Mouse (Mus musculus): Measurements from ENCODE around the gene Tcte1. TPM values are rescaled to one million over a fixed set of nuclear protein-coding genes. Genes with fewer than 3 reads are reported as not detected.

Gene Tcte1
- polyA plus RNA-seq, 1 experiment from 2014 or later, result 0.14 TPM

- Histone ChIP-seq H3K27me3 (no peaks in the 10 kb centered on the region), H3K4me2 (no peak overlapping the region), H3K27ac (no peak overlapping the region), H3K9me3 (replicated peaks) (no peaks in the 10 kb centered on the region), H3K36me3 (peaks cover 19% of the 10 kb centered on the region), H3K4me3 (replicated peaks) (no peak overlapping the region), H3K4me1 (peaks cover 44% of the 10 kb centered on the region), H3K9ac (no peak overlapping the region)
- WGBS, result 56% methylated on average over 6 of the region's 6 CpGs
- no peak for ATAC-seq (replicated peaks; ENCODE audit: low FRiP score)
Observed at GRCm38 (mm10) chr17:45582715-45583355, 59.6 kb downstream of the Tcte1 start.

DNA sequence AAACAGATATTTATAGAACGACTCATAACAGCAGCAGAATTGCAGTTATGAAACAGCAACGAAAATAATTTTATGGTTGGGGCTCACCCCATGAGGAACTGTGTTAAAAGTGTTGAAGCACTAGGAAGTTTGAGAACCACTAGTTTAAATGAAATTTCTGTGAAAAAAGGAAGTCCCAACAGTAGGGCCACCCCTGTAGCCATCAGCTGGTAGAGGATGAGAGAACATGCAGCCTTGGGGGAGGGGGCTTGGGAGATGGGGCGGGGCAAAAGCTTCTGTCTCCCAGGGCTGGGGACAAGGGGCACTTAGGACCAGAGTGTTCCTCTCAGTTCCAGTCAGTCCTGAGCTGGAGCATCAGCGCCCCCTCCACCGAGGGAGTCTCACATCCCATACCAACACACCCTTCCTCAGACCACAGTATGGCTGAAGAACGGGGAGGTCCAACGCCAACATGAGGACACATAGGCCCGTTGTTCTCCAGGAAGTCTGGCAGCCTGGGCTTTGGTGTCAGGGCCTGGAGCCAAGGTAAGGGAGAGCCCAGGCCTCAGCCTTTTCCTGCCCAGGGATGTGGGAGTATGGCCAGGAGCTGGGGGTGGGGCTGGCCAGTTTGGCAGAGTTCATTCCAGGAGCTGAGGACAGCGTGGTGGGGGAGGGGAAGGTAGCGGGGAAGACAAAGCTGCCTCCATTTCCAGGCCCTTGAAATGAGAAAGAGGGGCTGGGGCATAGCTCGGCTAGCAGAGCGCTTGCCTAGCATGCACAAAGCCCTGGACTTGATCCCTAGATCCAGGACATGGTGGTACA lies 61.1 kb downstream of the Tcte1 start:
- Histone ChIP-seq H3K27ac (peak overlapping the region; percentile 90), H3K36me3 (peaks cover 33% of the 10 kb centered on the region), H3K4me3 (replicated peaks) (no peak overlapping the region), H3K9me3 (replicated peaks) (no peaks in the 10 kb centered on the region), H3K4me1 (peaks cover 36% of the 10 kb centered on the region), H3K4me2 (peak overlapping the region; percentile 30), H3K9ac (0 out of 2 replicates have a peak overlapping the region, but pooled peaks have one; percentile 14), H3K27me3 (no peaks in the 10 kb centered on the region)
- ATAC-seq (replicated peaks; ENCODE audit: low FRiP score), result peak; percentile 20; the same call in 1 of the 2 replicates
- 32% methylated on average over 12 of the region's 12 CpGs for WGBS

GRCm38 (mm10) chr17:45584939-45585678 lies 61.9 kb downstream of the Tcte1 start:
- Histone ChIP-seq H3K4me1 (peaks cover 36% of the 10 kb centered on the region), H3K4me2 (peak overlapping the region; percentile 30), H3K9ac (0 out of 2 replicates have a peak overlapping the region, but pooled peaks have one; percentile 14), H3K9me3 (replicated peaks) (no peaks in the 10 kb centered on the region), H3K27me3 (no peaks in the 10 kb centered on the region), H3K36me3 (peaks cover 40% of the 10 kb centered on the region), H3K27ac (peak overlapping the region; percentile 90), H3K4me3 (replicated peaks) (no peak overlapping the region)
- peak; percentile 55 for ATAC-seq (replicated peaks; ENCODE audit: low FRiP score)
- WGBS, result 15% methylated on average over 14 of the region's 14 CpGs

- Histone ChIP-seq H3K9ac (no peak overlapping the region), H3K9me3 (replicated peaks) (no peaks in the 10 kb centered on the region), H3K36me3 (peaks cover 40% of the 10 kb centered on the region), H3K4me2 (peak overlapping the region; percentile 13; the same call in 1 of the 2 replicates), H3K4me1 (peaks cover 38% of the 10 kb centered on the region), H3K4me3 (replicated peaks) (no peak overlapping the region), H3K27me3 (no peaks in the 10 kb centered on the region), H3K27ac (peak overlapping the region; percentile 90)
- WGBS, result 82% methylated on average over 23 of the region's 23 CpGs
- no peak; the same call in 1 of the 2 replicates for ATAC-seq (replicated peaks; ENCODE audit: low FRiP score)
Observed at GRCm38 (mm10) chr17:45585725-45586448, 62.7 kb downstream of the Tcte1 start.

DNA sequence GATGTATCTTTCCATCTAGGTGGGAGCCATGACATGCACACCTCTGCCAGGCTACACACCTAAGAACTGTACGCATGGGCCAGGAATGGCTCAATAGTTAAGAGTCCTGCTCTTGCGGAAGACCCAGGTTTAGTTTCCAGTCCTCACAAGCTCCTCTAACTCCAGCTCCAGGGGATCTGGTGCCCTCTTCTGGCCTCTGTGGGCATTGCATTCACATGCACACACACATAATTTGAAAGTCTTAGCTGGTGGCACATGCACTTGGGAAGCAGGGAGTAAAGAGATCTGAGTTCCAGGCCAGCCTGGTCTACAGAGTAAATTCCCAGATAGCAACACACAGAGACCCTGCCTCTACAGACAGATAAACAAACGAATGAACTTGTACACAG lies 63.2 kb downstream of the Tcte1 start:
- H3K27me3 ChIP-seq, result no peaks in the 10 kb centered on the region
- no peak overlapping the region for H3K4me3 ChIP-seq (replicated peaks)
- H3K36me3 ChIP-seq, result peaks cover 40% of the 10 kb centered on the region
- H3K4me1 ChIP-seq, result peaks cover 38% of the 10 kb centered on the region
- no peak overlapping the region for H3K4me2 ChIP-seq
- no peak overlapping the region for H3K9ac ChIP-seq
- H3K27ac ChIP-seq, result peak overlapping the region; percentile 90
- no peaks in the 10 kb centered on the region for H3K9me3 ChIP-seq (replicated peaks)
- WGBS, result 95% methylated on average over 3 of the region's 3 CpGs
- no peak for ATAC-seq (replicated peaks; ENCODE audit: low FRiP score)

DNA sequence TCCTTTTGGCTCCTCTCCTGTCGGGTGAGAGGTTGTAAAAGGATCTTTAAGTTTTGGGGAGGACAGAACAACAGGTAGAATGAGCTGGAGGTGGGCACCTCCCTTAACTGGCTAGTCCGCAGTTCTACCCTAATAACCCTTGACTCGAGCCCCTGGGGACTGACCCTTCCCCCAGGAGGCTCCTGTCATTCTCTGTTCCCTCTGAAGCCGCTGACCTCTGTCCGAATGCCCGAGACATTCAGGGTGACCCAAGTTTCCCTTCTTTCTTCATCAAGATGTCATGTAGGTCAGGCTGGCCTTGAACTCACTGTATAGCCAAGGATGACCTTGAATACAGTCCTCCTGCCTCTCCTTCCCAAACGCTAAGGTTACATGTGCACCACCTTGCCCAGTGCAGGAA lies 65.1 kb downstream of the Tcte1 start:
- H3K27me3 ChIP-seq, result no peaks in the 10 kb centered on the region
- ATAC-seq (replicated peaks; ENCODE audit: low FRiP score), result no peak
- H3K4me2 ChIP-seq, result no peak overlapping the region
- H3K27ac ChIP-seq, result no peak overlapping the region
- no peaks in the 10 kb centered on the region for H3K9me3 ChIP-seq (replicated peaks)
- H3K4me3 ChIP-seq (replicated peaks), result no peak overlapping the region
- peaks cover 54% of the 10 kb centered on the region for H3K4me1 ChIP-seq
- no peak overlapping the region for H3K9ac ChIP-seq
- WGBS, result 74% methylated on average over 7 of the region's 7 CpGs
- H3K36me3 ChIP-seq, result peaks cover 40% of the 10 kb centered on the region

DNA sequence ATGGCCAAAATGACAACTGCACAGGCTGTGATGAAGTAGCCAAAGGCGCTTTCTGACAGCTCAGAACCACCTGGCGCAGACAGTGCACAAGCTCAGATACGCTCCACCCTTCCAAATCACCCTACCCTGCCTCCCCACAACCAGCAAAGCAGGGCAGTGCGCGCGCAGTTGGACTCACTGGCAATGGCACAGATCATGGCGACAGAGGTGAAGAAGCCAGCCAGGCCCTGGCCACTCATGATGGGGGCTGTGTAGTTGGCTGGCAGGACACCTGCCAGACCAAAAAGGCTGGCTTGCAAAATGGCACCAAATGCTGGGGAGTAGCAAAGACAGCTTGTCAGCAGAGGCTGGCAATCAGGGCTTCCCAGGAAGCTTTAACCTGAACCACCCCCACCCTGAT lies 66.0 kb downstream of the Tcte1 start:
- WGBS, result 95% methylated on average over 7 of the region's 7 CpGs
- no peak for ATAC-seq (replicated peaks; ENCODE audit: low FRiP score)

GRCm38 (mm10) chr17:45589844-45590243 lies 66.6 kb downstream of the Tcte1 start:
- Histone ChIP-seq H3K4me1 (peaks cover 59% of the 10 kb centered on the region), H3K4me2 (no peak overlapping the region), H3K9ac (no peak overlapping the region), H3K27me3 (no peaks in the 10 kb centered on the region), H3K4me3 (replicated peaks) (no peak overlapping the region), H3K36me3 (peaks cover 40% of the 10 kb centered on the region), H3K9me3 (replicated peaks) (no peaks in the 10 kb centered on the region), H3K27ac (no peak overlapping the region)
- no peak for ATAC-seq (replicated peaks; ENCODE audit: low FRiP score)
- WGBS, result 88% methylated on average over 8 of the region's 8 CpGs

More for the DNA sequence above, 66.0 kb downstream of the Tcte1 start:
- Histone ChIP-seq H3K4me3 (replicated peaks) (no peak overlapping the region), H3K27me3 (no peaks in the 10 kb centered on the region), H3K4me1 (peaks cover 59% of the 10 kb centered on the region), H3K27ac (no peak overlapping the region), H3K9me3 (replicated peaks) (no peaks in the 10 kb centered on the region), H3K9ac (no peak overlapping the region), H3K36me3 (peaks cover 40% of the 10 kb centered on the region), H3K4me2 (no peak overlapping the region)

DNA sequence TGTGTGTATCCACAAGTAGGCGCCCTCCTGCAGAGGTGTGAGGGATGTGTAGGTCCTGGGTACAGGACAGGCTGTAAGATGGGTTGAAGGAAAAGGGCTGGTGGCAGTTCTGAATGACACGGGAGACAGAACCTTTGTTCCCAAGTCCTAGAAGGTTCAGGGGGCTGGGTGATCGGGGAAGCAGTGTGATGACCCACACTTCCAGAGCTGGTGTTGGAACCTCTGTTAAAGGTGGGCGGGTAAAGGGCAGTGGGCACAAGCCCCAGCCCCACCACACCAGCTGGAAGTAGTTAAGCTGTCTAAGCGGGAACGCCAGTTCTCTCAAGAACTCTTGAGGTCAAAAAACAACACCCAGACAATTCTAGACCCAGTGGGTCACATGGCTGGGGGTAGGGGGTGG lies 67.2 kb downstream of the Tcte1 start:
- H3K27ac ChIP-seq, result no peak overlapping the region
- H3K4me2 ChIP-seq, result no peak overlapping the region
- 73% methylated on average over 6 of the region's 6 CpGs for WGBS
- no peaks in the 10 kb centered on the region for H3K27me3 ChIP-seq
- ATAC-seq (replicated peaks; ENCODE audit: low FRiP score), result no peak
- H3K4me1 ChIP-seq, result peaks cover 58% of the 10 kb centered on the region
- H3K4me3 ChIP-seq (replicated peaks), result no peak overlapping the region
- H3K9ac ChIP-seq, result no peak overlapping the region
- peaks cover 40% of the 10 kb centered on the region for H3K36me3 ChIP-seq
- no peaks in the 10 kb centered on the region for H3K9me3 ChIP-seq (replicated peaks)

DNA sequence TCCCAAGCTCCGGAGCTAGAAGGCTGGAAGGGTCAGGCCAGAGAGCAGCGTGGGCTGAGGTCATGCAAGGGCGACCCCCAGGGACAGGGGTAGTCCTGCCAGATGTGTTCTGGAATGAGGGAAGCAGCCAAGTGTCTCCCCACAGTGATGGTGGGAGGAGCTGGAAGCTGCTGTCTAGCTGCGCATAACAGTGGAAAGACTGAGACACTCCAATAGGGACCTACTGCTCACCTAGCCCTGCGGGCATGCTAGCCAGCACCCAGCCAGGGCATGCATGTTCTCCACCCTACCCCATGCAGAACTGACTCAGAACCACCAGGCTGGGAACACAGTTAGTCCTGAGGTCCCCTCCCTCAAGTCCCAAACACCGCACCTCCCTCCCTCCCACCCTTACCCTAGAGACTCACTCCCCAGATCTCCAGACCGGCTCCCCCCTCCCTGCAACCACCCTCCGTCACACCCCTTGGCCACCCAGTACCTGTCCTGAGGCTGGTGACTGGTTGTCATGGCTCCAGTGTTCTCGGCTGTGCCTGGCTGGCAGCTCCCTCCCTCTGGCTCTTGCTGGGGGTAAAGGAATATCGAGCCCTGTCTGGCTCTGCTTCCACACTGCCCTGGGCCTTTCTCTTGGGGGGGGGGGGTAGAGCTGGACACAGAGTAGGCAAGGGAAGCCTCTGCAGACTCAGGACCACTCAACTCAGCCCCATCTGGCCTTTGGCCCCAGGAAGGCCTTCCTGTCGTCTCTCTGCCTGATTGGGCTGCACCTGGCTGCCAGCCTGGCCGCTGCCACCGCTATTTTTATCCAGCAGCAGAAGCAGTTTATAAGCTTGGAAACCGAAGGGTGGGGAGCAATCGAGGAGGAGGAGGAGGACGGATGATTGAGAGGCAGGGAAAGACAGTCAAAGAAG lies 68.7 kb downstream of the Tcte1 start:
- ATAC-seq (replicated peaks; ENCODE audit: low FRiP score), result no peak
- Histone ChIP-seq H3K4me2 (peak overlapping the region; percentile 99), H3K36me3 (peaks cover 28% of the 10 kb centered on the region), H3K27me3 (no peaks in the 10 kb centered on the region), H3K27ac (peak overlapping the region; percentile 49), H3K4me3 (replicated peaks) (0 out of 2 replicates have a peak overlapping the region, but pooled peaks have one; percentile 6), H3K4me1 (peaks cover 66% of the 10 kb centered on the region), H3K9me3 (replicated peaks) (no peaks in the 10 kb centered on the region), H3K9ac (0 out of 2 replicates have a peak overlapping the region, but pooled peaks have one; percentile 21)
- 46% methylated on average over 16 of the region's 16 CpGs for WGBS
